Mouse (Mus musculus) kidney, adult 2 months (tissue): ENCODE results near the gene Cox19.

Experiments used
- CTCF ChIP-seq: fragments of 200-500 bp; conservative IDR thresholded peaks from 2 replicates; pipeline ENCODE4 v1.5.1; 2011; ENCODE audit warnings: low read depth, mild to moderate bottlenecking, control low read depth, low read length, moderate library complexity, mixed read lengths; ENCODE audit not compliant: insufficient read depth, insufficient read length
- POLR2A ChIP-seq: fragments of 200-500 bp; IDR thresholded peaks from one replicate; pipeline ENCODE4 v1.6.1; 2011; ENCODE audit warnings: low read depth, low read length, control low read depth

DNA sequence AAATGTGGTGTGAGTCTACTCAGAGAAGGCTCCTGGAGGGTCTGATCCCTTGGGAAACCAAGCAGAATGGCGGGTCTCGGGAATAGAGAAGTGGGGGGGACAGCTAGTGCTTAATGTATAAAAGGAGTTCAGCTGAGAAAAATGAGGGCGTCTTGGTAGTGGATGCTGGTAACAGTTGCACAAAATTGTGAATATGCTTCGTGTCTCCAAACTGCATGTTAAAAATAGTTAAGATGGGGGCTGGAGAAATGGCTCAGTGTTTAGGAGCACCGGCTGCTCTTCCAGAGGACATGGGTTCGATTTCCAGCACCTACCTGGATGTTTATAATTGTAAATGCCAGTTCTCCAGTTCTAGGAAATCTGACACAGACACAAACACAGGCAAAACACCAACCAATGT lies 29.9 kb downstream of the Cox19 start:
- TF ChIP-seq POLR2A (no peak), CTCF (no peak)
